Mouse (Mus musculus) brown adipose tissue, adult 24 weeks (tissue): Measurements from ENCODE around the gene Trim46. TPM values are rescaled to one million over a fixed set of nuclear protein-coding genes. Genes with fewer than 3 reads are reported as not detected.

Experiments
- H3K27ac ChIP-seq: fragments of 200-500 bp; replicated peaks from 2 replicates; pipeline ENCODE4 v1.5.1; 2012; ENCODE audit warnings: low read depth, mild to moderate bottlenecking, low read length
- H3K4me1 ChIP-seq: fragments of 200-500 bp; 2 replicates; pipeline ENCODE4 v1.6.1; 2012; ENCODE audit warnings: low read length, mixed read lengths; ENCODE audit not compliant: control insufficient read depth, insufficient read depth, insufficient read length
- H3K4me3 ChIP-seq: fragments of 200-500 bp; 2 replicates; pipeline ENCODE4 v1.5.1; 2012; ENCODE audit warnings: low read depth, mild to moderate bottlenecking, low read length, moderate library complexity; ENCODE audit not compliant: insufficient read depth
- polyA plus RNA-seq: library from polyadenylated mRNA; stranded (reverse); fragments of >200 nt; gene quantifications from 2 replicates; pipeline ENCODE4 v1.2.4, GENCODE M21; 2012; ENCODE audit not compliant: missing spikeins, insufficient read depth, insufficient read length

Gene Trim46
- polyA plus RNA-seq, 1 experiment = not detected

GRCm38 (mm10) chr3:89279153-89279890 lies 33.2 kb upstream of the Trim46 start:
- H3K4me1 ChIP-seq = peaks cover 7% of the 10 kb centered on the region
- peak overlapping the region; percentile 98 for H3K27ac ChIP-seq
- H3K4me3 ChIP-seq = peak overlapping the region; percentile 76

GRCm38 (mm10) chr3:89278643-89279042 lies 32.5 kb upstream of the Trim46 start:
- Histone ChIP-seq H3K27ac (peak overlapping the region; percentile 98), H3K4me1 (peaks cover 7% of the 10 kb centered on the region), H3K4me3 (peak overlapping the region; percentile 67)

- peaks cover 7% of the 10 kb centered on the region for H3K4me1 ChIP-seq
- H3K4me3 ChIP-seq = peak overlapping the region; percentile 67
- H3K27ac ChIP-seq = peak overlapping the region; percentile 99
These were observed 32.0 kb upstream of the Trim46 start for GRCm38 (mm10) chr3:89278107-89278506.

GRCm38 (mm10) chr3:89277281-89278021 lies 31.3 kb upstream of the Trim46 start:
- Histone ChIP-seq H3K27ac (peak overlapping the region; percentile 99), H3K4me3 (peak overlapping the region; percentile 67), H3K4me1 (peaks cover 7% of the 10 kb centered on the region)

GRCm38 (mm10) chr3:89276061-89276460 lies 30.0 kb upstream of the Trim46 start:
- Histone ChIP-seq H3K27ac (peak overlapping the region; percentile 99; the same call in 1 of the 2 replicates), H3K4me1 (peaks cover 7% of the 10 kb centered on the region), H3K4me3 (peak overlapping the region; percentile 67)

- Histone ChIP-seq H3K4me1 (peaks cover 24% of the 10 kb centered on the region), H3K4me3 (0 out of 2 replicates have a peak overlapping the region, but pooled peaks have one; percentile 3), H3K27ac (peak overlapping the region; percentile 30)
These were observed 25.7 kb upstream of the Trim46 start for GRCm38 (mm10) chr3:89271760-89272159.

GRCm38 (mm10) chr3:89270891-89271290 lies 24.8 kb upstream of the Trim46 start:
- Histone ChIP-seq H3K4me3 (peak overlapping the region; percentile 81; the same call in 1 of the 2 replicates), H3K27ac (peak overlapping the region; percentile 58), H3K4me1 (peaks cover 20% of the 10 kb centered on the region)

- Histone ChIP-seq H3K4me1 (peaks cover 19% of the 10 kb centered on the region), H3K27ac (peak within 1 kb of the TSS; percentile 78), H3K4me3 (peak within 1 kb of the TSS; percentile 81)
These were observed 24.1 kb upstream of the Trim46 start, which contains the start of gene Slc50a1 for GRCm38 (mm10) chr3:89270051-89270755. Gene Slc50a1, minus strand, starts transcription at chr3:89270570.

GRCm38 (mm10) chr3:89268916-89269315 lies 22.8 kb upstream of the Trim46 start:
- Histone ChIP-seq H3K27ac (peak overlapping the region; percentile 78), H3K4me1 (peaks cover 19% of the 10 kb centered on the region), H3K4me3 (peak overlapping the region; percentile 81)

- Histone ChIP-seq H3K4me3 (peak overlapping the region; percentile 78), H3K27ac (peak overlapping the region; percentile 56), H3K4me1 (peaks cover 22% of the 10 kb centered on the region)
These were observed 20.4 kb upstream of the Trim46 start for GRCm38 (mm10) chr3:89266439-89266893.

GRCm38 (mm10) chr3:89262417-89262816 lies 16.3 kb upstream of the Trim46 start:
- Histone ChIP-seq H3K27ac (peak overlapping the region; percentile 75), H3K4me1 (peaks cover 5% of the 10 kb centered on the region; the same call in 1 of the 2 replicates), H3K4me3 (no peak overlapping the region)

GRCm38 (mm10) chr3:89260211-89260610 lies 14.1 kb upstream of the Trim46 start:
- H3K4me1 ChIP-seq = 0 out of 2 replicates have a peak, but pooled peaks cover 6% of the 10 kb centered on the region
- H3K27ac ChIP-seq = no peak overlapping the region
- H3K4me3 ChIP-seq = no peak overlapping the region

- Histone ChIP-seq H3K4me3 (no peak within 1 kb of the TSS), H3K4me1 (0 out of 2 replicates have a peak, but pooled peaks cover 6% of the 10 kb centered on the region), H3K27ac (no peak within 1 kb of the TSS)
These were observed 13.0 kb upstream of the Trim46 start, which contains the start of gene Dpm3 for GRCm38 (mm10) chr3:89259076-89259475. Gene Dpm3, plus strand, starts transcription at chr3:89259358.

GRCm38 (mm10) chr3:89256177-89256576 lies 10.1 kb upstream of the Trim46 start:
- Histone ChIP-seq H3K4me1 (peaks cover 12% of the 10 kb centered on the region), H3K4me3 (no peak overlapping the region), H3K27ac (no peak overlapping the region)

- peaks cover 12% of the 10 kb centered on the region for H3K4me1 ChIP-seq
These were observed 8.9 kb upstream of the Trim46 start for GRCm38 (mm10) chr3:89254994-89255393.

More at GRCm38 (mm10) chr3:89254994-89255393, 8.9 kb upstream of the Trim46 start:
- no peak overlapping the region for H3K4me3 ChIP-seq
- no peak overlapping the region for H3K27ac ChIP-seq
